Mouse (Mus musculus): ENCODE data around the gene Cd300e. TPM values are rescaled to one million over a fixed set of nuclear protein-coding genes. Genes with fewer than 3 reads are reported as not detected.
"Not testable (repeated sequence)": the region's sequence is repeated elsewhere in the genome, so short reads cannot be mapped to it uniquely, and the experiment has no call there.

Cd300e gene
- polyA plus RNA-seq, 1 experiment = not detected

- TF ChIP-seq GATA1 (IDR thresholded peaks at IDR 0.05; ENCODE audit: low read length) = no peak
Measured at GRCm38 (mm10) chr11:115066768-115067167, 4.8 kb upstream of the Cd300e start.

GRCm38 (mm10) chr11:115059797-115060196, 2.2 kb downstream of the Cd300e start:
- TF ChIP-seq GATA1 (IDR thresholded peaks at IDR 0.05; ENCODE audit: low read length) = no peak

- TF ChIP-seq GATA1 (IDR thresholded peaks at IDR 0.05; ENCODE audit: low read length) = no peak
Measured at GRCm38 (mm10) chr11:115058701-115059100, 3.3 kb downstream of the Cd300e start.

GRCm38 (mm10) chr11:115054537-115054936, 7.4 kb downstream of the Cd300e start:
- TF ChIP-seq GATA1 (IDR thresholded peaks at IDR 0.05; ENCODE audit: low read length) = no peak

GRCm38 (mm10) chr11:115052991-115053390, 9.0 kb downstream of the Cd300e start:
- TF ChIP-seq GATA1 (IDR thresholded peaks at IDR 0.05; ENCODE audit: low read length) = no peak

GRCm38 (mm10) chr11:115052206-115052605, 9.8 kb downstream of the Cd300e start:
- TF ChIP-seq GATA1 (IDR thresholded peaks at IDR 0.05; ENCODE audit: low read length) = peak; percentile 8

GRCm38 (mm10) chr11:115049282-115049895, 12.6 kb downstream of the Cd300e start:
- no peak for TF ChIP-seq GATA1 (IDR thresholded peaks at IDR 0.05; ENCODE audit: low read length)

- no peak for TF ChIP-seq GATA1 (IDR thresholded peaks at IDR 0.05; ENCODE audit: low read length)
Measured at GRCm38 (mm10) chr11:115048259-115048658, 13.7 kb downstream of the Cd300e start, which contains the start of gene Cd300ld3. Cd300ld3 (minus strand) TSS chr11:115048409.

- TF ChIP-seq GATA1 (IDR thresholded peaks at IDR 0.05; ENCODE audit: low read length) = not testable (repeated sequence)
Measured at GRCm38 (mm10) chr11:115037669-115038068, 24.3 kb downstream of the Cd300e start, which contains the start of gene Cd300ld5. Cd300ld5 (minus strand) TSS chr11:115037769.

GRCm38 (mm10) chr11:115026912-115027311, 35.1 kb downstream of the Cd300e start, which contains the start of gene Cd300ld4:
Cd300ld4 (minus strand) TSS chr11:115027012.
- not testable (repeated sequence) for TF ChIP-seq GATA1 (IDR thresholded peaks at IDR 0.05; ENCODE audit: low read length)

GRCm38 (mm10) chr11:115016093-115016492, 45.9 kb downstream of the Cd300e start, which contains the start of gene Cd300ld2:
Cd300ld2 (minus strand) TSS chr11:115016193.
- TF ChIP-seq GATA1 (IDR thresholded peaks at IDR 0.05; ENCODE audit: low read length) = not testable (repeated sequence)

- TF ChIP-seq GATA1 (IDR thresholded peaks at IDR 0.05; ENCODE audit: low read length) = no peak
Measured at GRCm38 (mm10) chr11:115004070-115004469, 57.9 kb downstream of the Cd300e start.

Other genes with a start within 250 kb of the Cd300e start
- not detected in 2 replicates for gene Gprc5c, start 211.0 kb downstream of the Cd300e start, polyA plus RNA-seq (2012)
- not detected in 2 replicates for gene Cd300a, start 172.1 kb downstream of the Cd300e start, polyA plus RNA-seq (2012)
- gene Cd300lb, start 127.8 kb downstream of the Cd300e start, polyA plus RNA-seq (2012) = not detected in 2 replicates
- not detected in 2 replicates for gene Cd300c, start 93.0 kb downstream of the Cd300e start, polyA plus RNA-seq (2012)
- not detected in 2 replicates for gene Cd300ld, start 72.3 kb downstream of the Cd300e start, polyA plus RNA-seq (2012)
- not detected in 2 replicates for gene Cd300c2, start 60.3 kb downstream of the Cd300e start, polyA plus RNA-seq (2012)
- gene Cd300ld2, start 46.0 kb downstream of the Cd300e start, polyA plus RNA-seq (2012) = not detected in 2 replicates
- not detected in 2 replicates for gene Cd300ld4, start 35.2 kb downstream of the Cd300e start, polyA plus RNA-seq (2012)
- gene Cd300ld5, start 24.4 kb downstream of the Cd300e start, polyA plus RNA-seq (2012) = not detected in 2 replicates
- not detected in 2 replicates for gene Cd300ld3, start 13.8 kb downstream of the Cd300e start, polyA plus RNA-seq (2012)
- gene Rab37, start 29.3 kb upstream of the Cd300e start, polyA plus RNA-seq (2012) = 1.3 and 1.4 TPM in 2 replicates
- not detected in 2 replicates for gene Cd300lf, start 71.8 kb upstream of the Cd300e start, polyA plus RNA-seq (2012)
- gene Slc9a3r1, start 101.2 kb upstream of the Cd300e start, polyA plus RNA-seq (2012) = 237 and 268 TPM in 2 replicates
- 19.0 and 20.7 TPM in 2 replicates for gene Tmem104, start 125.3 kb upstream of the Cd300e start, polyA plus RNA-seq (2012)
- gene Nat9, start 125.7 kb upstream of the Cd300e start, polyA plus RNA-seq (2012) = 33.7 and 35.0 TPM in 2 replicates
- not detected in 2 replicates for gene Grin2c, start 205.1 kb upstream of the Cd300e start, polyA plus RNA-seq (2012)
- gene Fdxr, start 214.9 kb upstream of the Cd300e start, polyA plus RNA-seq (2012) = 43.5 and 49.9 TPM in 2 replicates
- gene Fads6, start 235.5 kb upstream of the Cd300e start, polyA plus RNA-seq (2012) = not detected in 2 replicates
- gene Otop2, start 245.0 kb upstream of the Cd300e start, polyA plus RNA-seq (2012) = not detected in 2 replicates